Mouse (Mus musculus) embryonic facial prominence, embryonic 15.5 days (tissue): Measurements from ENCODE around the gene BC017158. TPM values are rescaled to one million over a fixed set of nuclear protein-coding genes. Genes with fewer than 3 reads are reported as not detected.

Experiments
- ATAC-seq: fragments of 200-750 bp; cut with Nextera tagmentation; 2 replicates; pipeline ENCODE4 v1.8.0; 2017; ENCODE audit warnings: low read depth, moderate TSS enrichment; ENCODE audit not compliant: insufficient number of reproducible peaks, low FRiP score, low TSS enrichment
- H3K27ac ChIP-seq: fragments of 300-500 bp; sonication (generic); replicated peaks from 2 replicates; pipeline ENCODE4 v1.5.1; 2015; ENCODE audit warnings: mild to moderate bottlenecking, inconsistent platforms
- H3K27me3 ChIP-seq: fragments of 300-500 bp; sonication (generic); 2 replicates; pipeline ENCODE4 v1.6.1; 2015; ENCODE audit warnings: inconsistent platforms
- H3K36me3 ChIP-seq: fragments of 300-500 bp; sonication (generic); 2 replicates; pipeline ENCODE4 v1.6.1; 2015; ENCODE audit warnings: mild to moderate bottlenecking, inconsistent platforms
- H3K4me1 ChIP-seq: fragments of 300-500 bp; sonication (generic); 2 replicates; pipeline ENCODE4 v1.6.1; 2015; ENCODE audit warnings: inconsistent platforms
- H3K4me2 ChIP-seq: fragments of 300-500 bp; sonication (generic); replicated peaks from 2 replicates; pipeline ENCODE4 v1.6.1; 2015; ENCODE audit warnings: mild to moderate bottlenecking, inconsistent platforms
- H3K4me3 ChIP-seq: fragments of 300-500 bp; sonication (generic); replicated peaks from 2 replicates; pipeline ENCODE4 v1.5.1; 2015; ENCODE audit warnings: mild to moderate bottlenecking, inconsistent platforms
- H3K9ac ChIP-seq: fragments of 300-500 bp; sonication (generic); 2 replicates; pipeline ENCODE4 v1.6.1; 2015; ENCODE audit warnings: inconsistent platforms
- H3K9me3 ChIP-seq: fragments of 300-500 bp; sonication (generic); replicated peaks from 2 replicates; pipeline ENCODE4 v1.6.1; 2016; ENCODE audit warnings: inconsistent platforms
- WGBS: fragments of 180-500 bp; shearing (Covaris S2); methylation state at CpG from one replicate; pipeline ENCODE4 v1.1.7; 2015; 5-methylcytosine and 5-hydroxymethylcytosine counted together
- polyA plus RNA-seq: library from polyadenylated mRNA; unstranded; fragments of >200 nt; fragmentation: Nextera tagmentation; extraction: Ambion mirVana; gene quantifications from 2 replicates; pipeline ENCODE4 v1.2.1, GENCODE M21; 2015

The BC017158 gene
- polyA plus RNA-seq, 1 experiment from 2014 or later: 27.0 TPM

- no peak overlapping the region for H3K27ac ChIP-seq
- no peak overlapping the region for H3K4me3 ChIP-seq
- no peak for ATAC-seq
- no peaks in the 10 kb centered on the region for H3K27me3 ChIP-seq
- no peak overlapping the region for H3K9ac ChIP-seq
- 60% methylated on average over 3 of the region's 3 CpGs for WGBS
- peaks cover 11% of the 10 kb centered on the region; the same call in 1 of the 2 replicates for H3K4me1 ChIP-seq
- H3K9me3 ChIP-seq: no peaks in the 10 kb centered on the region
- no peak overlapping the region for H3K4me2 ChIP-seq
- no peaks in the 10 kb centered on the region for H3K36me3 ChIP-seq
Measured at GRCm38 (mm10) chr7:128309216-128309615, 11.2 kb upstream of the BC017158 start.

GRCm38 (mm10) chr7:128307851-128308250, 9.9 kb upstream of the BC017158 start:
- Histone ChIP-seq H3K4me2 (no peak overlapping the region), H3K4me3 (no peak overlapping the region), H3K9me3 (no peaks in the 10 kb centered on the region), H3K27me3 (no peaks in the 10 kb centered on the region), H3K36me3 (no peaks in the 10 kb centered on the region), H3K9ac (no peak overlapping the region), H3K27ac (no peak overlapping the region), H3K4me1 (peaks cover 17% of the 10 kb centered on the region)
- no peak for ATAC-seq

- Histone ChIP-seq H3K27me3 (no peaks in the 10 kb centered on the region), H3K4me1 (peaks cover 12% of the 10 kb centered on the region), H3K4me2 (no peak overlapping the region), H3K27ac (no peak overlapping the region), H3K9me3 (no peaks in the 10 kb centered on the region), H3K4me3 (no peak overlapping the region), H3K9ac (no peak overlapping the region), H3K36me3 (no peaks in the 10 kb centered on the region)
- no peak for ATAC-seq
- 7% methylated on average over 5 of the region's 5 CpGs for WGBS
Measured at GRCm38 (mm10) chr7:128304907-128305306, 6.9 kb upstream of the BC017158 start.

DNA sequence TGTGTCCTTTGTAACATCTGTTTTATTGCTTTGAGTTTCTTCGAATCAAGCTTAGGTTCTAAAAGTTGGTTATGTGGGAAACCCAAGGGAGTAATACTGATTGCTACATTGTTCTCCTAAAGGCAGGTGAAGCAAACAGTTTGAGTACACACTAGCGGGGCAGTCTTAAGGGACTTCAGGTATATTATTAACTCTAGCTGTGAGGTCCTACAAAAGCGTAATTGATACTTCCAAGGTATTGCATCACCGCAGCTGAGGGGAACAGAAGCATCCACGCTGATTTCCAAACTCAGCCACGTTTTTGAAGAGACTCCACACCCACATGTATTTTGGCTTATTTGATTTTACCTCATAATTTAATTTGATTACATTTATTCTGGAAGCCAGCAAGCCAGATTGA, 6.2 kb upstream of the BC017158 start:
- Histone ChIP-seq H3K4me1 (peaks cover 12% of the 10 kb centered on the region), H3K27me3 (no peaks in the 10 kb centered on the region), H3K9me3 (no peaks in the 10 kb centered on the region), H3K4me2 (no peak overlapping the region), H3K9ac (no peak overlapping the region), H3K4me3 (no peak overlapping the region), H3K36me3 (no peaks in the 10 kb centered on the region), H3K27ac (no peak overlapping the region)
- ATAC-seq: no peak
- 47% methylated on average over 6 of the region's 6 CpGs for WGBS

- no peaks in the 10 kb centered on the region for H3K27me3 ChIP-seq
- WGBS: 57% methylated on average over 3 of the region's 3 CpGs
- ATAC-seq: no peak
- no peak overlapping the region for H3K27ac ChIP-seq
- peaks cover 28% of the 10 kb centered on the region for H3K4me1 ChIP-seq
- no peak overlapping the region for H3K9ac ChIP-seq
- no peak overlapping the region for H3K4me2 ChIP-seq
- no peaks in the 10 kb centered on the region for H3K36me3 ChIP-seq
- no peak overlapping the region for H3K4me3 ChIP-seq
- H3K9me3 ChIP-seq: no peaks in the 10 kb centered on the region
Measured at GRCm38 (mm10) chr7:128302151-128302550, 4.2 kb upstream of the BC017158 start.

- Histone ChIP-seq H3K4me2 (no peak overlapping the region), H3K4me3 (no peak overlapping the region), H3K36me3 (no peaks in the 10 kb centered on the region), H3K9ac (no peak overlapping the region), H3K27me3 (no peaks in the 10 kb centered on the region), H3K27ac (no peak overlapping the region), H3K9me3 (no peaks in the 10 kb centered on the region), H3K4me1 (peaks cover 36% of the 10 kb centered on the region)
- no peak for ATAC-seq
- 53% methylated on average over 3 of the region's 3 CpGs for WGBS
Measured at GRCm38 (mm10) chr7:128300952-128301351, 3.0 kb upstream of the BC017158 start.

GRCm38 (mm10) chr7:128298481-128299342, 742 bp upstream of the BC017158 start:
- Histone ChIP-seq H3K9me3 (no peaks in the 10 kb centered on the region), H3K4me1 (peaks cover 27% of the 10 kb centered on the region), H3K36me3 (peaks cover 3% of the 10 kb centered on the region; the same call in 1 of the 2 replicates), H3K9ac (no peak overlapping the region), H3K4me3 (peak overlapping the region; percentile 86), H3K27ac (peak overlapping the region; percentile 88), H3K4me2 (peak overlapping the region; percentile 83), H3K27me3 (no peaks in the 10 kb centered on the region)
- ATAC-seq: no peak
- WGBS: 49% methylated on average over 8 of the region's 8 CpGs

- Histone ChIP-seq H3K27ac (peak overlapping the region; percentile 88), H3K4me3 (peak overlapping the region; percentile 86)
- 33% methylated on average over 10 of the region's 10 CpGs for WGBS
Measured at GRCm38 (mm10) chr7:128297291-128297616, 716 bp downstream of the BC017158 start.

DNA sequence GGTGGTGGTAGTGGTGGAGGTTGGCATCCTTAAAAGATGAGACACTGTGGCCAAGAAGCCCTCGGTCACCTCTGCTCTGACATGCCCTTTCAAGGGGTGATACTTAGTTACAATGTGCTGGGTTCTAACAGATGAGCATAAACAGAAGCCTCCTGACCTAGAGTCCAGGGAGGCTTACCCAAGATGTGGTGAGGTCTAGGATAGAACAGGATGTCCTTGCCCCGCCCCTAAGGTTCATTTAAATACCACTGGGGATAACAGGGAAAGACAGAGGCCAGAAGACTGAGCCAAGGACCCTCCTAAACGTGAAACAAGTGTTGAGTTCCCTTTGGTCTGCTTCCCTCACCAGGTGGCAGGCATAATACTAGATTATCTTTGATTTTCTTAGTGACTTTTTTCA, 1.5 kb downstream of the BC017158 start:
- Histone ChIP-seq H3K9me3 (no peaks in the 10 kb centered on the region), H3K36me3 (peaks cover 7% of the 10 kb centered on the region; the same call in 1 of the 2 replicates), H3K4me2 (no peak overlapping the region), H3K9ac (no peak overlapping the region; the same call in 1 of the 2 replicates), H3K27me3 (no peaks in the 10 kb centered on the region), H3K4me1 (peaks cover 24% of the 10 kb centered on the region), H3K4me3 (no peak overlapping the region), H3K27ac (no peak overlapping the region)
- ATAC-seq: no peak
- WGBS: 64% methylated on average over 3 of the region's 3 CpGs

More at GRCm38 (mm10) chr7:128297291-128297616, 716 bp downstream of the BC017158 start:
- no peaks in the 10 kb centered on the region for H3K9me3 ChIP-seq
- no peak for ATAC-seq
- H3K4me2 ChIP-seq: peak overlapping the region; percentile 83
- H3K4me1 ChIP-seq: peaks cover 24% of the 10 kb centered on the region
- peak overlapping the region; percentile 83 for H3K9ac ChIP-seq
- peaks cover 7% of the 10 kb centered on the region; the same call in 1 of the 2 replicates for H3K36me3 ChIP-seq
- no peaks in the 10 kb centered on the region for H3K27me3 ChIP-seq

- ATAC-seq: no peak
- Histone ChIP-seq H3K9me3 (no peaks in the 10 kb centered on the region), H3K4me1 (peaks cover 24% of the 10 kb centered on the region), H3K4me2 (no peak overlapping the region), H3K27ac (no peak overlapping the region), H3K36me3 (peaks cover 13% of the 10 kb centered on the region; the same call in 1 of the 2 replicates), H3K27me3 (no peaks in the 10 kb centered on the region), H3K4me3 (no peak overlapping the region), H3K9ac (no peak overlapping the region)
- 89% methylated on average over 10 of the region's 10 CpGs for WGBS
Measured at GRCm38 (mm10) chr7:128294785-128295184, 3.2 kb downstream of the BC017158 start.

- 39% methylated on average over 9 of the region's 9 CpGs for WGBS
- H3K36me3 ChIP-seq: peaks cover 42% of the 10 kb centered on the region
- no peak overlapping the region for H3K27ac ChIP-seq
Measured at GRCm38 (mm10) chr7:128288923-128289544, 8.9 kb downstream of the BC017158 start.

More at GRCm38 (mm10) chr7:128288923-128289544, 8.9 kb downstream of the BC017158 start:
- Histone ChIP-seq H3K4me1 (no peaks in the 10 kb centered on the region), H3K27me3 (no peaks in the 10 kb centered on the region), H3K9me3 (no peaks in the 10 kb centered on the region), H3K4me3 (no peak overlapping the region), H3K9ac (no peak overlapping the region), H3K4me2 (no peak overlapping the region)
- ATAC-seq: no peak
